Mouse (Mus musculus): Measurements from ENCODE around the gene Wee2.

Gene Wee2

DNA sequence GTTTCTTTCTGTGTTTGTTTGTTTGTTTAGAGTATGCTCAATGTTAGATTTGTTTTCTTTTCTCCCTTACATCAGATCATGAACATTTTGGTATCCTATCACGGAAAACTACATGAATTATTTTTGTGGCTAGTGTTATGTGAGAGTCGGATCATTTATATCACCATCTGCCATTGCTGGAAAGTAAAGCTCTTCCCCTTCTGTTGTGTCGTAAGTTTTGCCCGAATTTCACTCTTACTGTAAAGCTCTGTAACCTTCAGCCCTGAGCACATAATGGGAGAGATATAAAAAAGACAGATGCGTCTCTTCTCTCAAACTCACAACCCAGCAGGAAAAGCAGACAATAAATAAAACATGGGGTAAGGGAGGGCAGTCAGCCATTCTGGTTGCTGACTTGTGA, at the start of gene Wee2:
Gene Wee2, plus strand, starts transcription at position 153 of the 400 bp plus-strand sequence.
- no peak for DNase-seq

DNA sequence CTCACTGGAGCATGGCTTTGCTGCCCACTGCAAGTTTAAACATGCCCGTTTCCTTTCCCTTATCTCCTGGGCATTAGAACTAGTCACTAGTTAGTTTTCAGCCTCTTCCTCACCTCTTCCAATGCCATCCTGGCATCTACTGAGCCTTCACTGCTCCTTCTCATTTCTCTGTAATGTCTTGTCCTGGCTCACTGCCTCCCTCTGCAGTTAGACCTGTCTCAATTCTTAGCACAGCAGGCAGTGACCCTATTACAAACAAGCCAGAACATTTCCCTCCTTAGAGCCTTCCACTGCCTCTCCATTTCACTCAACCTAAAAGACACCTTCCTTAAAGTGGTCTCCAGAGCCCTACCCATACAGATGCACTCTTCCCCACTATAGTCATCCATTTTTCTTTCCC, 47.9 kb upstream of the Wee2 start:
- DNase-seq = peak in 1 of 2 experiments; percentile 55

DNA sequence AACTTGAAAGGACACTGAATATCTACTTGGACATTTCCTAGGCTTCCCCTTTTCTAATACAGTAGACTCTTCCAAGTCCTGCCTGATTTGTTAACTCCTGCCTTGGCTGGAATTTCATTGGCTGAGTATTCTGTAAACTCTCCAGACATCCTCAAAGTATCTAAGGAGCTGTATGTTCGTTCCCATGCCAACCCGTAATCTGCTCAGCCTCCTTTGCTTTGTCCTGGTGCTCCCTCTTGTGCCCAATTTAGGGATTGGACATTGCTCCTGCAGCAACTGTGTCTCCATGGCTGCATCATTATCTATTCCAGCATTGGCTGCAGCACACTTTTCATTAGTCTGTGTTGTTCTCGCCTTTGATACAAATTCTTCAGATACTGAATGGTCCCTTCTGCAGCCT, 45.7 kb upstream of the Wee2 start:
- DNase-seq = peak; percentile 83 to 91

DNA sequence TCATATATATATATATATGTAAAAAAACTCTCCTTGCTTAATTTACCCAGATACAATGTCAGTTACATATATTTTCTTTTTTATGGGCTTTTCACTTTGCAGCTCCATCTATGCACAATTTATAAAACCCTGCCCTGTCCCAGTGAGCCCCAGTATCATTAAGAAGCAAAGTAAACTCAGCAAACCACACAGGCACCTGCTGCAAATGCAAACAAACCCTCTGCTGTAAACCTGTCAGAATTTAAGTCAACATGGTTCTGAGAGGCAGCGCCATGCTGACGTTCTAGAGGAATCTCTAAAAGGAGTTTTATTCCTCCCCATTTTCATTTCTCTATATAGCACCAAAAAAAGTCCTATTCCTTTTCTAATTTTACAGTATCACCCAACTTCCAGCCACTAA, 36.9 kb upstream of the Wee2 start:
- no peak for DNase-seq

DNA sequence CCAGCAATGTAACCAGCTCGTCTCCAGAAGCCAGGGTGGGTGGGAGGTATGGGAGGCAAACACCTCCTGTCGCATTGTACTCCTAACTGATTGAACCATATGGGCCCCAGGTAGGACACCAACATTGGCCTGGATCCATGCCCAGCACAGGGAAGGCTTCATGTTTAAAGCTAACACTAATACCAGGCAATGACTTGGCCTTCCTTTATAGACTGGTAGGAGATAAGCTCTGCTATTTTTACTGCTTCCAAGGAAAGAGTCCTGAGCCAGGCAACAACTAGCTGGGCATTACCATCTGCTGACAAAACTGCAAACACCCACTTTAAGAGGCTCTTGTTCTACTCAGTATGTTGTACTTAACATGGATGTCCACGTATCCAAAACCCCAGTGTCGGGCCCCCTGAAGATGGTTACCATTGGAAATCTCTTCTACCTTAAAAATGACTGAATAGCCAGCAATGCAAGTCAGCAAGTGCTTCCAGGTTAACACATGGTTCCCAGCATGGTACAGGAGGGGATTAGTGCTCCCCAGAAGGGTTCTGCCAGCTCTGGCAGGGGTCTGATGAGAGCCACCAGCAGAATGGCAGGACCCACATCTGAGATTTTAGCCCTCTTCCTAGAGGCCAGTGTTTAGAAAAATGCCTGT, 35.1 kb upstream of the Wee2 start:
- DNase-seq = peak; percentile 91 to 94

DNA sequence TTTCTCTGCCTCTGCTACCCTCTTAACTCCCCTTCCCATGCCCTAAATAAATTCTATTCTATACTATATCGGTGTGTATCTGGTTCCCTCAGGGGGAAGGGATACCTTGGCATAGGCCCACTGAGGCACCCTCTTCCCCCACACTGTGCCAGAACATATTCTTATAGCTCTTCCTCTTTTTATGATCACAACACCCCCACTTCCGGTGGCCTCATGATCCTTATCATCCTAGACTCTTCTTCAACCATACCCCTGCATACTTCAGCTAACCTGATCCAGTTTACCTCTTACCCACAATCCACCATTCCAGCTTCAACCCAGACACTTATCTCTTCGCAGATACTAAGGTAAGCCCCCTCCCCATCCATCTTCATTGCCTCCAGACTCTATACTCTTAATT, 27.8 kb upstream of the Wee2 start:
- DNase-seq = no peak

DNA sequence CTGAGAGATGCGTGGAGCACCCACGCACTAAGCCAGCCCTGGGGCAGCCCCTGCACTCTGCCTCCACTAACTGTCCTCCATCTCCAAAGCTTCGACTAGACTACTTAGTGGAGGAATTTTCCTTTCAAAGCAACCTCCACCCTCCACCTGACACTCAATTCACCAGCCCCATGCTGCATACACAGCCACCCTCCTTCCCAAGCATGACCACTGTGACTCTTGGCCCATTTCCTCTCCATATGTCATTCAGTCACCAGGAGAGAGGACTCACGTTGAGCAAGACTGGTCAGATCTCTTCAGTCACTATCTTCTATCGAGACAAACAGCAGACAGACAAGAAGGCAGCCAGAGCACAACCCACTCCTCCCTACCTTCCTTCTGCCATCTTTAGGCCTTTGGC, 25.8 kb upstream of the Wee2 start:
- DNase-seq = peak; percentile 74 to 76

DNA sequence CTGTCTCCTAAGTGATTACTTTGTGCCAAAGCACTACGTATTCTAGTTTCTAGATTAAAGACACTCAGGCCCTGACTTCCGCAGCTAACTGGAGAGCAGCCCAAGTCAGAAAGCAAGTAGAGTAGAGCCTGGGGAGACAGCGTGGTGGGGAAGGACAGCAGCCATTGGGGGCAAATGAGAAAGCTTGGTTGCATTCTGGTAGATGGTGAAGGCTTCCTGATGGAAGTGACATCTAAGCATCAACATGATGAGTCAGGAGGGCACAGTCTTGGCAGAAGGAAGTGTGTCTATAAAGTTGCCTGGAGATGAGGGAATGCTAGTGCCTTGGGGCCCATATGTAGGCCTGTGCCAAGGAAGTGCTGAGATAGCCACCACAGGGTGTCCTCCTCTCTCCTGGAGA, 25.3 kb upstream of the Wee2 start:
- peak in 1 of 2 experiments; percentile 50 for DNase-seq

DNA sequence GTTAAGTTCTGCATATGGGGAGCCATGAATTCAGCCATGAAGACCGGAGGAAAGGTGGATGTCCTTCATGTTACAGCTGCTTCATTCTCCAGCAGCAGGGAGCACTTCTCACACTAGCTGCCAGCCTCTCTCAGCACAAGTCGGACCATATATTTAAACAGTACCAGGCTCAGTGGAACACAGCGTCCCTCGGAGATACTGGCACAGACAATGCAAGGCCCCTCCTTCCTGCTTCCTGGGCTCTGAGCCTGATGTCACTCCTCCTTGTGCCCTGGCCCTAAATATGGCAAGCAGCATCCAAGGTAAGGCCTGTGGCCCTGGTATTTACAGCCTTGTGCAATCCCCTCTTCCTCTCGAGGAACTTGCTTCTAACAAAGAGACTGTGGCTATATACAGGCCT, 23.1 kb upstream of the Wee2 start:
- peak; percentile 49 to 53 for DNase-seq

DNA sequence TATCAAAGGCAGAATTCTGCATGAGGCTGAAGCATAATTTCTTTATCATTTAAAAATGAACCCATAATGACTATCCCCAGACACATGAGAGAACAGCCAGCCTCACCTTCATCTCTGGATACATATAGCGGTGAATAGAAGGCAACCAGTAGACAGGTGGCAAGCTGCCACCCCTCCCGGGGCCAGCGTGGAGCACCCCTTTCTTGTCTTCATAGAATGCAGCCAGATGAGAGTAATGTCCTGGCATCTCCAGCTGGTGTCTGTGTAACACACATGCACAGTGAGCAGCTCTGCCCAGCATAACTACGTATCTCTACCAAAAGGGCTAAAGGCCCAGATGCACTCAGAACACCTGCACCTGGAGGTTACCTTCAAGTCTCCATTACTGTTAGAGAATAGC, 20.5 kb upstream of the Wee2 start:
- DNase-seq = peak in 1 of 2 experiments; percentile 56

DNA sequence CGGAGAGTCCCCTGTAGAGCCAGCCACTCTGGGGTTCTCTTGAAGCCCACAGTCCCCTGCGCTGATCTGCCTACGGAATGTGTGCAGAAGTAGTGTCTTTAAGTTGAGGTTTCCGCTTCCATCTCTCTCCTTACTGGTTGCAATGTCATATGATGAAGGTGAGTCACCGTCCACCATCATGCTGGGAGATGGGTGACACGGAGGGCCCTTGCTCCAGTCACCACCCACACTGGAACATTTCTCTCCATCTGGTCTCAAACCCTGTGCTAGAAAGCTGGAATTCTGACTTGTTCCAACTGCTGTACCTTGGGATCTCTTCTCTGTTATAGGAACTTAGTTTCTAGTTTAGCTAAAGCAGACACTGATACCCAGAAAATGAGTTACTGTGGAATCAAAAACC, 17.8 kb upstream of the Wee2 start:
- no peak for DNase-seq

DNA sequence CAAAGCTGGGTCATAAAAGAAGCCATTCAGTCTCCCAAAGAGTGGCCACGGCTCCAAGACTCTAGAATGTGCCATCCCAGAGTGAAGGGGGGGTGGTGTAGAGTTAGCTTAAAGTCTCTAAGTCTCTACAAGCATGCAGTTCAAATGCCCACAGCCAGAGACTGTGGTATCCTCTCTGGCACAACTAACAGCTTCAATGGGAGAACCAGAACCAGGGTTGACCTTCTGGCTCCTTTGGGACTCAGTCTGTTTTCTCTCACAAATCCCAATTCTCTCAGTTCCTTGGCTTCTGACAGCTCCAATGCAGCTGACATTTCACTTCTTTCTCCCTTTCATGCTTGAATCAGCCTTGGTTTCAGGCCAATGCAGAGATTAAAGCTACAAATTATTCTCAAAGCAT, 15.9 kb upstream of the Wee2 start:
- no peak for DNase-seq

DNA sequence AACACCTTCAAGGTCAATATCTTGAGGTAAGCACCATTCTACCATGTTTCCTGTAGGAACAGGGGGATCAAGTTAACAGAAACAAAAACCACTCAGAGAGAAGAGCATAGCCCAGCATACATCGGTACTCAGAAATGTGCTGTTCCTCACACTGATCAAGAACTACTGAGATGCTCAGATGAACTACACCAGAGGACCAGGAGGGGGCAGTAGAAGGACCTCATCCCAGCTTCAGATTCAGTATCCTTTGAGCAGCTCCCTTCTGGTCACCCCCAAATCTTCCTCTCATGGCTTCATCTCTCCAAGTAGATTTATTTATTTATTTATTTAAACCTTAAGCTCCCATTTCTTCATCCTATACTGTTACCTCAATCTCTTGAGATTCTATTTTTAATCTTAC, 15.1 kb upstream of the Wee2 start:
- DNase-seq = peak in 1 of 2 experiments; percentile 72

DNA sequence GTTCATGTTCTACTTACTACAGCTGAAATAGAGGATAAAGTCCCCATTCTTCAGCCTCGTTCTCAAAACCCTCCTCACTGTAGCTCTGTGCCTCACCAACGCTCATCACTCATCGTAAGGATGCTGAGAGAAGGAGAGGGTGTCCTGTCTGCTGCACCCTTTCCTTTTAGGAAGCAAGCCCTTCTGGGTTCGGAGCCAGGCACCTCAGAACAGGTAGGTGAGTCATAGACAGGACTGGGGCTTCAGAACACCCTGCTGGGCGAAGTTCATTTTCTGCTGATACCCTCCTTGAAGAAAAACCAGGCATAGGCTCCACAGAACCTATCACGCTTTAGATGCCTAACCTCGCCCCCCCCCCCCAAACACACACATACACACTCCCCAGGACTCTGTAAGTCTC, 11.4 kb upstream of the Wee2 start:
- peak in 1 of 2 experiments; percentile 53 for DNase-seq

DNA sequence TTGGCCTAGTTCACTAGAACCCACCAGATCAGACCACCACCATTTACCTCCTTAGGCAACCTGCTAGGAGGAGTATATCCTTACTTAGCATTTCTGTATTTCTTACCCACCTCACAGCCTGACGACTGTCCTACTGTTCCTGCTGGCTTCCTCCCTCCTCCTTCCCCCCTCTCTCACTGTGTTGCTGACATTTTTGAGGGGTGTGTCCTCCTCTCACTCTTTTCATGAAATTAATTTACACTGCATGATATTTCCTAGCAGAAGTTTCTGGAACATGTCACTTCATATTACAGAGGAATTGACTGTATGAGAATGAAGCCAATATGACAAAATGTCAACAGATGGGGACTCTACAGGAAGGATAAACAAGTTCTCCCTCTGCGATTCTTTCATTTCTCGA, 10.2 kb upstream of the Wee2 start:
- DNase-seq = peak; percentile 57 to 58

DNA sequence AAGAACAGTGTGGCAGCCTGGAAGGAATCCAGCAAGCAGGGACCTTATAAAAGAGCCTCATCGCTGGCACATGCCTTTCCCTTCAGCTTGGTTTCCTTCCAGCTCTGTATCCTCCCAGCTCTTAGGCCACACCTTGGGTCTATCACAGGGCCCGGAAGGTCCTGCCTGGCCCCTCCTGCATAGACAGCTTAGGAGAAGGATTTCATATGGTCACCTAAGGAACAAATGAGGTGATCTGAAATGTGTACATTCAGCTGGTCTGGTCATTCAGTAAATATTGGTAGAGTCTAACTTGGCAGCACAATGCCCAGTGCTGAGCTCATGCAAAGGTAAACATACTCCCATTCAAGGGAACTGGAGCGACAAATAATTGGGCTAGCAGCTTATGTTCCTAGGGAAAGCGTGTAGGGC, 9.4 kb upstream of the Wee2 start:
- peak; percentile 80 to 81 for DNase-seq

DNA sequence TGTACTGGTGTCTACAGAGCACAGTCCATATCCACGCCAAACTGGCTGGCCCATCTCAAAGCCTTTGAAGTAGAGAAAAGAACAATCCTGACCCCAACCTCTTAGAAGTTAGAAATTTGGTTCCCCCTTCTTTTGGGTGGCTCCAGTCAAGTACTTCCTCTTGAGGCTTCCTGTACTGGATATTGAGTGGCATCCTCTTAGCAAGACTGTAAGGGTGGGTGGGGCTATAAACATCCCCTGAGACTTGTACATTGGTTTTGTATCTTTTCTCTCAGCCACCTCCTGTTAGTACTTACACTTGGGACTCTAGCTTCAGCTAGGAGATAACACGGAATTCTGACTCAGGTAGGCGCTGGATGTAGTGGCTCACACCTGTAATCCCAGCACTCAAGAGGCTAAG, 8.6 kb upstream of the Wee2 start:
- DNase-seq = no peak

DNA sequence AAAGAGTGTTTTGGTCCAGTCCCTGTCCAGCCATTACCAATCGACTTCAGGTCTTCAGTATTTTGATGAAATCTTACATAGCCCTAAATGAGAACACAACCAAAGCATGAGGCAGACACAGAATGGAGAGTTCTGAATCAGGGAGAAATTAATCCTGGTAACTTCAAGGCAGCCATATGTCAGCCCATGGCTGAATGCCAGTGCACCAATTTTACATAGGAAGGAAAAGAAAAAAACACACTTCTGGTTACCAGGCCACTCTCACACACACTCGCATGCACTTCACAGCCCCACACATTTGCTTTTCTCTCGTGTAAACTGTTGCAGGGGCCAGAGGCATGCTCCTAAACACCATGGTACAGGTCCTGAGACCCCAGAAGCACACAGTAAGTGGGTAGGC, 8.0 kb upstream of the Wee2 start:
- peak; percentile 73 to 81 for DNase-seq

DNA sequence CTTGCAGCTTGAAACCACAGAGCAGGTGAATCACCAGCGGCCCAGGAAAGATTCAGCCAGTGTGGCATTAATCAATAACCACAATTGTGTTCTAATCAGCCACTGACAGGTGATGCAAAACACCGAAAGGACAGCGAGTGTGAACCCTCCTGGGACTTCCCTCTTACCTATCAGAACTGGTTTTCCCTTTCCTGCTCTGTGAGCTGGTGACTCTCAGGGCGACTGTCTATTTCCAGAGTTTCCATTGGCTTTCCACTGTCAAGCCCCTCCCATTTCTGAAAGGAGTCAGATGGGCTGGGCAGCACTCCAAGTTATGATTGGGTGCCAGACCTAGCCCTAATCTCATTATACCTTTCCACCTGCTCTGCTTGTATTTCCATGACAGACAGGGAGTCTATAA, 7.5 kb upstream of the Wee2 start:
- peak; percentile 89 to 93 for DNase-seq

DNA sequence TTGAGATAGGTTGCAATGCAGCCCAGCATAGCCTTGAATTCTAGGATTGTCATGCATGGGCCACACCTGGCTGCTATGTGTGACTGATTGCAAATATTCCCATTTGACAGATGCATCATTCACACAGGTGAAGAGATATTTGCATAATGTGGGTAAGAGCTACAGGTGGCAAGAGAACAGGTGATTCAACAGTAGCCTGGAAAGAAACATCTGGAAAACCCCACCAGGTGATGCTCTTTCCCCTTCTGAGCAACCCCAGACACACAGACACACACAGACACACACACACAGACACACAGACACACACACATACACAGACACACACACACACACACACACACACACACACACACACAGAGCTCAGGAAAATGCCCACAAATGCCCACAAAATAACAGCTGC, 7.1 kb upstream of the Wee2 start:
- no peak for DNase-seq

DNA sequence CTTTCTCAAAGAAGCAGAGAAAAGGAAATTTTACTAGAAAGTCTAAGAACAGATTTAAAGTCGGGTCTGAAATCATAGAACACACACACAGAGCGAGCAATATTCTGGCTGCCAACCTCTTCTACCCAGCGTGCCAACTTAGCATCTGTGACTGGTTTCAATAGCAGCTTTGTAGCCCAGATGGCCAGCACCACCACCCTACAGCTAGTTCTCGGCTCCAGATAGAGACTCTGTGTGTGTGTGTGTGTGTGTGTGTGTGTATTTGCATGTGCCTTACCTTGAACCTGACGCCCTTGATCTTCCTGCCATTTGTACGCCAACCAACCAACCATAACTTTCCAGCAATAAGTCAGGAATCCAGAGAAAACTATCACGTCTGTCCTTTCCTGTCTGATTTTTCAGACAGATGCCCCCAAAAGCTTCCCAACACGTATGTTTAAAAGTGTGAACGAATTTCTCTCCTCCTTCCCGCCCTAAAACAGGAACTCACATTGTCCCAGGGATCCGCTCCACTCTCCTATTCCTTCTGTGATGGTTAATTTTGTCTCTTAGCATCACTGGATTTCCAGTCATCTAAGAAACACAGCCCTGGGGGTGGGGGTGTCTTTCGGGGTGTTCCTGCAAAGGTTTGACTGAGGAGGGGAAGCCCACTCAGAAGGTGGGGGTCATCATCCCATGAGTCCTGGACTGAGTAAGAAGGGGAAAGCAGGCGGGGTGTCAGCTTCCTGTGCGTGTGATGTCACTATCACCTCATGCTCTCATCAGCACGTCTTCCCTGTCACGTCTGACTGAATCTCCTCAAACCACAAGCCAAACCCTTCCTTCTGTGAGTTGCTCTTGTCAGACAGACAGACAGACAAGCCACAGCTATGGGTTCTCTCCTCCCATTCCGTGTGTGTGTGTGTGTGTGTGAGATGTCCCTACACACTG, 6.3 kb upstream of the Wee2 start:
- peak; percentile 84 to 88 for DNase-seq

DNA sequence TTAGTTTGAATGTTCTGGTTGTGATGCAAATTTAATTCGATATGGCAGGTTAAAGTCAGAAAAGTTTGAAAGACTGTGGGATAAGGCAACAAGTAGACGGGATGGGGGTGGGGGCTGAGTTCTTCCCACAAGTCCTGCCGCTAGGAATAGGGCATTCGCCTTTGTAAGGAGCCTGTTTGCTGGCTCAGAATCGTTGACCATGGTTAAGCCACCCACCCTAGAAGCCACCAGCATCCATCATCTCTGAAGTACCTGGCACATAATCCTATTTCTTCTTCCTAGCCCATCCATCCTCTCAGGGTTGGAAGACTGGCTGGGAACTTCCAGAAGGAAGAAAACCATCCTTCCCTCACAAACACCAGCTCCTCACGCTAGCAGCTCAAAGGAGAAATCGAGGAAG, 4.2 kb upstream of the Wee2 start:
- peak in 1 of 2 experiments; percentile 44 for DNase-seq

DNA sequence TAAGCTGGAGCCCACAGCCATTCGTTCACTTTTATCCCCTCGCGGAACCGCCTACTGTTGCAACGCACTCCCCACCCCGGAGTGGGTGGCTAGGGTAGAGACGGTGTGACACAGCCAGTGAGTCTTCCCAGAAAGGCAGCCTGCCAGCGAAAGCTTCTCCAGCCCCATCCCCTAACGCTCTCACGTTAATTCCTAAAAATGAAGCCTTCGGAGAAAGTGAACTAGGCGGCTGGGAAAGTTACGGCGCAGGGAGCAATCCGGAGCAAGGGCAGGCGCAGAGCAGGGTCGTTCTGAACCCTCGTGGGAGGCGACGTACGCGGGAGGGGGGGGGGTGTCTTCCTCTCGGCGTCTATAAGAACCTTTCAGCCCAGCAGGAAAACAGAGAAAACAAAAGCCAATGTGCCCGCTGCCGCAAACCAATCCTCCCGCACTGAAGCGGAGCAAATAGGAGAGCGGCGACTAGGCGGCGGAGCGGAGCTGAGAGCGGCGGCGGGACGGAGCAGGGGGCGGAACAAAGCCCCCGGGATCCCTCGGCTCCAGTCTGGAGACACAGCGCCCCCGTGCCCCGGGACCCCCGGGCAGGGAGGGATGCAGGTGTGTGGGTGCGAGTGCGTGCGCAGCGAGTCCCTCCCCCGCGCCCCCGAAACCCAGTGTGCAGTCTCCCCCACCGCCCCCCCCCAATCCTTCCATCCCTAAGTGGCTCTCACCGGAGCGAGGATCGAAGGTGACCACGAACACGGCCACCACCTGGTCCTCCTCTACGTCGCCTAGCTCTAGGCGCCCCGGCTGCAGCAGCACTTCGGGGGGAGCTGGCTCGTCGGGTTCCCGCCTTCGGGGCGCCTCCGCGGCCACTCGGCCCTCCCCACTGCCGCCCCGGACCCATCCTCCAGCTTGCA, 3.5 kb upstream of the Wee2 start:
- peak; percentile 81 to 85 for DNase-seq
